Mouse (Mus musculus) R1 (cell line): Measurements from ENCODE around the gene Orm3.

ENCODE experiments used
- DNase-seq: peaks from one replicate; pipeline ENCODE4 v3.0.0-alpha.2; 2018; ENCODE audit warnings: low read depth, low spot score

Gene Orm3

DNA sequence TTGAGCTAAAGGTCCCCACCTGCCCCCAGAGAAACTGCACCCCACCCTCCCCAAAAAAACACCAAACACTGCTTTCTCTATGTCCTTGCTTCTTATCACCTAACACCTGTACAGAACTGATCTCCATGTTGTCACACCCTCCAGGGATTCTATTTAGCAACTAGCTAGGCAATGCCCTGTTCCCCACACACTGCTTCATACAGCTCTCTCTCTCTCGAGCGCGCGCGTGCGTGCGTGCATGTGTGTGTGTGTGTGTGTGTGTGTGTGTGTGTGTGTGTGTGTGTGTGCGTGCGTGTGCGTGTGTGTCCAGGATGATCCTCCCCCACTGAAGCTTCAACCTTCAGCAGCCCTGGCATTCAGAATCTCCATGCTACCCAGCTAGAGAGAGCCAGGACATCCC, 46.1 kb downstream of the Orm3 start:
- no peak for DNase-seq

DNA sequence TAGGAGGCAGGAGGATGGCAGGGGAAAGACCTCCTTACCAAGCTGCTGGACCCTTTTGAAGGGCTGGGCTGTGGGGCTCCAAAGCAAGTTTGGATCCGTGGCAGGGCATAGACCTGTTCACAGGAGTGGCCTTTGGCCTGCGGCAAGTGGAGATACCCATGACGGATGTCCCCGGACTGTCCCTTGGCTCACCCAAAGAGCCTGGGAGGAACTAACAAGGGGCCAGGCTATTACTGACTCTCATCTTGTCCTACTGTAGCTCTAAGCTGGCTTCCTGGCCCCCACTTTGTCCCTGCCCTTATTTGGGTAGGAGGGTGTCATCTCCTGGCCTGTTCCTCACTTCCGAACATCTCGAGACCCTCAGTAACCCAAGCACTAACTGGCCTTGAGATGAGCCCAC, 46.6 kb downstream of the Orm3 start:
- DNase-seq, result no peak

DNA sequence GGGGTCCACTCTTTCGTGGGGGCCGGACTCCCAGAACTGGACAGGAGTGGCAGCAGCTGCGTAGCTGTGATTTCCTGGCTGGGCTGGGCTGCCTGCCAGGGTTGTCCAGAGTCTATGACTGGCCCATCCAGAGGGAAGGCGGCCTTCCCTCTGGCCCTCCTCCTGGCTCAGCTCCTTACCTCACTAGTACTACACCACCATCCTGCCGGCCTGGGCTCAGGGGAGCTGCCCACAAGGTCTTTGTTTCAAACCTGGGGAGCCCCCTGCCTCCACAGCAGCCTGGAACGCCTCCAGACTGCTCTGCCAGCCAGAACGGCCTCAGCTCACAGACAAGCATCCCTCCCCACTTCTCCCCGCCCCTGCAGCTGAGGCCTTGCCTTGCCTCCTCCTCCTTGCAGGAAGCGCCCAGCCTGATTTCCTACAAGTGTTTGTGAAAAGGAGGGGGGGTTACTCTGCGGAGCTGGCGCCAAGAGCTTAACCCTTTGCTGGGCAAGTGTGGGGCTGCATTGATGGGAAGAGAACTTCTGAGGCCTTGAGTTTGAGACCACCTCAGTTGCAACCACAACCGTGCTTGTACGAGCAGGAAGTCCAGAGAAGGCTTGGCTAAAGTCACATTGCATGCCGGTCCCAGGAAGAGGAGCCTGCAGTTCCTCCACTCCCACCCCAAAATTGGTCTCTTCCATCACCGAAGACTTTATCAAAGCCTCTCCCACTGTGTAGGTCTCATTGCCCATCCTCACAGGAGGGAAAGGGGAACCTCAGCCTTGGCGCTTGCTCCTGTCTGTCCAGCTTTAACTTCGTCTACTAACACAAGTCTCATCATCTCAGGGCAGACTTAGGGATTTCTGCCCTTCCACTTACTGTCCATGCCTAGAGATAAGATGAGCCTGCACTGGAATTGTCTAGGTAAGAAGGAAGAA, 47.3 kb downstream of the Orm3 start, which contains the start of gene Akna:
Gene Akna, minus strand, starts transcription at position 315 of the 920 bp plus-strand sequence.
- DNase-seq, result peak; percentile 48

DNA sequence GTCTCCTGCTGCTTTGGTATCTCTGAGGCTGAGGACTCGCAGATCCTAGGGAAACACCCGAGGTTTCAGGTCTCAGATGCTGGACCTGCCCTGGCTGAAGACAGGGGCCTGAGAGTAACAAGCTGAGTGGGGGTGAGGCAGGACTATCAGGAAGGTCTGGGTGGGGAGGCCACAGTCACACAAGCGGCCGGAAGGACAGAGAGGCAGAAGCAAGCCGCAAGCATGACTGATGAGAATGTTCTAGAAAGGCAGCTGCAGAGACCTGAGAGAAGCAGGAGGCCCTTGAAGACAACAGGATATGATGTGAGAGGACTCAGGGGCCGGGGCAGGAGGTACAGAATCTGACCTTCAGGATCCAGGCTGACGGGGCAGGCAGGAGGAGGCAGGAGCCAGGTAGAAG, 48.2 kb downstream of the Orm3 start:
- no peak for DNase-seq

DNA sequence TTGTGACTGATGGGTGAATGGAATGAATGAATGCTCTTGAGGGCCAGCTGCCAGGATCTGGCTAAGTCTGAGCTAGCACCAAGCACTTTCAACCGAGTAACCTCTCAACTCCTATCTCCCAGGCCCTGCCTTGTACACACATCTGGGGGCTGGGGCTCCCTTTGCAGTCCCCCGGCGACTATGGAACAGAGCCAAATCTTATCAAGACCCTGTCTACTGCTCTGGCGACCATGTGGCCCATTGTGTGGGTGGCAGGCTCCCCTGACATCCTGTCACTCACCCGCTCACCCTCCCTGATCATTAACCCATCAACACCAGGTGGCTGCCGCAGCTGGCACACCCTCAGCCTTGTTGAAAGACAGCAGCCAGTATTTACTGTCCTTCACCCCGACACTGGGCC, 49.1 kb downstream of the Orm3 start:
- no peak for DNase-seq

DNA sequence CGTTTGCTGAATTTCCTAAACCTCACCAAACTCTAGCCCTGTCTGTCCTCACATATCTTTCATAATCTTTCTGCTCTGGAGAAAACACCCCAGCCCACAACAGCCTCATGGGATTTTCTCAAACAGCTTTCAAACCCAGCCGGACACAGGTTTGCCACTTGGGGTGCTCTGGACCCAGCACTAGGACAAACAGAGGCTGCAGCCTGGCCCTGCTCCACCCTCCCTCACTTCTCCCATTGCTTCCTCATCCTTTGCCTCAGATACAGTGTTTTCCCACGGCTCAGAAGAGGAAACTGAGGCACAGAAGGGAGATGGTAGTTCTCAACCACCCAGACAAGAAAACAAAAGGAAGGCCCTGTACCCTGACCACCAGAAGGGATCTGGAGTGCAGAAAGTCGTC, 49.7 kb downstream of the Orm3 start:
- DNase-seq, result no peak

DNA sequence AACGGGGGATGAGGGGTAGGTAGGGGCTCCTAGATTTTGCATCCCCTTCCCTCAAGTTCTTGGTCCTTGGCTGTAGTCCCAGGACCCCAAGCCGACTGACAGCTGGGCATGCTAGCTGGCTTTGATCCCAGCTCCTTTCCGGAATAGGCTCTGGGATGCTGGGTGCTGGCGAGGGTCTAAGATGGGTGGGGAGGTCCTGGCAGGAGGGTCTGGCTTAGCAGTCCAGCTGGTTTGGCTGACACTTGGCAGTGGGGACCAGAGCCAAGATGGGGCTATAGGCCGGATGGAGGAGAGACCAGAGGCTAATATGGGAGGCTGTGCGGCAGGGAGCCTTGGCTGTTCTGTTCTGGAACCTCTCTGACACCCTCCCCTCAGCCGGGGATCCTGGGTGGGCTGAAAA, 52.3 kb downstream of the Orm3 start:
- no peak for DNase-seq

DNA sequence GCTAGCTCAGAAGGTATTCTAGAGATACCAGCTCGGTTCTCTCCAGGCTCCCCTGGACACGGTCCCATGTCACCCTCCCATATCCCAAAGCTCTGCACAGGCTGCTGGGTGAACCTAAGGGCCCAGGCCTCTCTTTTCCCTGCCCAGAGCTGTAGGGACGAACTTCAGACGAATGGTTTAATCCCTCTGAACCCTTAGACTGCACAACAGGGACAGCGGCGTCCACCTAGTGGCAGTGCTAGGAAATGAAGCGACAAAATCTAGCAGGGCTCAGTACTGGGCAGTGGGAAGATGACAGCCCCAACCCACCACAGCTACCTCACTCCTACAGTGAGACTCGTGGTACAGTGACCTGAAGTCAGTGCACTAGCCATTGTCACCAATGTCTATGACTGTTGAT, 52.7 kb downstream of the Orm3 start:
- DNase-seq, result peak; percentile 41
